Mouse (Mus musculus) layer of hippocampus, adult 2 months (tissue): ENCODE data around the gene Hspa1a. TPM values are rescaled to one million over a fixed set of nuclear protein-coding genes. Genes with fewer than 3 reads are reported as not detected.
"Not testable (repeated sequence)": the region's sequence is repeated elsewhere in the genome, so short reads cannot be mapped to it uniquely, and the experiment has no call there.

Experiments
- DNase-seq, 2 experiments: peaks; one replicate each; pipeline ENCODE4 v3.0.0; 2022; ENCODE audit warnings: low spot score in 2 of 2
- H3K27ac ChIP-seq: fragments of 200-600 bp; 2 replicates; pipeline ENCODE4 v1.8.1; 2022
- H3K4me3 ChIP-seq: fragments of 200-600 bp; 2 replicates; pipeline ENCODE4 v1.8.1; 2022; ENCODE audit warnings: mild to moderate bottlenecking
- CTCF ChIP-seq: fragments of 200-600 bp; conservative IDR thresholded peaks from 2 replicates; pipeline ENCODE4 v1.8.1; 2022; ENCODE audit warnings: antibody characterized with exemption, mild to moderate bottlenecking, moderate library complexity
- total RNA-seq, 2 experiments: library from RNA; stranded (reverse); gene quantifications; 2 replicates each; pipeline ENCODE4 v1.2.3; 2021

The Hspa1a gene
- total RNA-seq, 2 experiments from 2014 or later, result 16.9 to 18.1 TPM

DNA sequence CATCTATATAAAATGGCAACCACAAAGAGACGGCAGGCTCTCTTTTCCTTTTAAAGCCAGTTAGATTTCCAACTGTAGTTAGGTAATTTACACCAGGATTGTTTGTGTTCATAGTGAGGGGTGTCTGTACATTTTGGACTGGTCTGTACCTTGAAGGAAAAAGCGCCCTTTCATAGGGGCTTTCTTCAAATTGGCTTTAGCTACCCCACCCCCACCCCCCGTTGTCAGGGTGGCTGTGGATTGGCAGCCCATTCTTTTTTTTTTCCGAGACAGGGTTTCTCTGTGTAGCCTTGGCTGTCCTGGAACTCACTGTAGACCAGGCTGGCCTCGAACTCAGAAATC lies 25.2 kb upstream of the Hspa1a start:
- Histone ChIP-seq H3K27ac (no peak overlapping the region), H3K4me3 (no peak overlapping the region)
- DNase-seq, result no peak
- TF ChIP-seq CTCF, result no peak

DNA sequence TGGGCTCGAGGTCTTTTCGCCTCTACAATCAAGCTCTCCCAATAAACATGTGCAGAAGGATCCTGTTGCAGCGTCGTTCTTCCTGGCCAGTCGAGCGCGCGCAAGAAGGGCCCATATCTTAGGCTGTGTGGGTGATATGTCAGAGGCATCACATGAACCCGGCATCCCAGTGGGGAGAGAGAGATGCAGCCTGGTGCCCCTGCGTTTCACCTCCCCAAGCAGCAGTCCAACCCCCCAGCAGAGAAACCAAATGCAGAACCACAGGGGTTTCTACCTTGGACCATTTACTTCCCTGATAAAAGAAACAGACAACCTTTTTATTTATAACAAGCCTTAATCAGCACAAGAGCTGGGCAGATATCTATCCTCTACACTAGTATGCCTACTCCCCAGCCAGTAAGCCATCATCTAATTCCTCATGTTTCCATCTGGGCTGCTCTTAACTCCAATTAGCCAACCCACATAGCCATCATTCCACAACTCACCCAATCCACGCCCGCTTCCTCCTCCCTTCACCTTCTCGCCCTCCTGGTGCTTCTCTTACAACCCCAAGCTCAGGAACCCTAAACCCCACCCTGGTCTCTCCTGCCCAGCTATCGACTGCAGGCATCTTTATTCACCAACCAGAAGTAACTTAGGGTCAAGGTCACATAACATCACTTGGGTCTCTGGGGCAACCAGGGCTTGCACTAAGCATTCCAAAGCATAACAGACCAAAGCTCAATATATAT lies 24.6 kb upstream of the Hspa1a start:
- no peak overlapping the region for H3K27ac ChIP-seq
- H3K4me3 ChIP-seq, result no peak overlapping the region
- DNase-seq, result no peak
- no peak for TF ChIP-seq CTCF

GRCm38 (mm10) chr17:34995927-34996326 lies 24.0 kb upstream of the Hspa1a start:
- not testable (repeated sequence) for DNase-seq, H3K4me3 ChIP-seq, H3K27ac ChIP-seq

GRCm38 (mm10) chr17:34995192-34995591 lies 23.2 kb upstream of the Hspa1a start:
- not testable (repeated sequence) for H3K27ac ChIP-seq, DNase-seq, H3K4me3 ChIP-seq
- TF ChIP-seq CTCF, result peak; percentile 48

DNA sequence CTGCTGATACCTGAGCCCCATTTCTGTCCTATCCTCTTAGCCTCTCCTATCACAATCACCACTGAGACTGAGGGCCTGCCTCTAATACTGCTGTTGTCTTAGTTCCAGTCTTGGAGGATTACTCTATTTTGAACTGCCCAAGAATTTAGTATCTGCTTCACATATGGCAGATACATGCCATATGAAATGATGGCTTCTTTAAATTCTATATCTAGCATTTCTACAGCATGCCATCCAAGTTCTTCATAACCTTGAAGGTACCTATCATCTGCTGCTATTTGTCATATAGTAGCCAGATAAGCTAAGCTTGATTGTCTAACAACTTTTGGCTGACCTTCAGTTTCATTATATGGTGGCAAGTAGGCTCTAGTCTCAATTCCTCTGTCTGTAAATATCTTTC lies 22.8 kb upstream of the Hspa1a start:
- DNase-seq, result no peak
- TF ChIP-seq CTCF, result no peak
- no peak overlapping the region for H3K27ac ChIP-seq
- no peak overlapping the region for H3K4me3 ChIP-seq

GRCm38 (mm10) chr17:34984218-34984617 lies 12.3 kb upstream of the Hspa1a start:
- Histone ChIP-seq H3K27ac (no peak overlapping the region), H3K4me3 (no peak overlapping the region)
- TF ChIP-seq CTCF, result peak; percentile 92
- no peak for DNase-seq

DNA sequence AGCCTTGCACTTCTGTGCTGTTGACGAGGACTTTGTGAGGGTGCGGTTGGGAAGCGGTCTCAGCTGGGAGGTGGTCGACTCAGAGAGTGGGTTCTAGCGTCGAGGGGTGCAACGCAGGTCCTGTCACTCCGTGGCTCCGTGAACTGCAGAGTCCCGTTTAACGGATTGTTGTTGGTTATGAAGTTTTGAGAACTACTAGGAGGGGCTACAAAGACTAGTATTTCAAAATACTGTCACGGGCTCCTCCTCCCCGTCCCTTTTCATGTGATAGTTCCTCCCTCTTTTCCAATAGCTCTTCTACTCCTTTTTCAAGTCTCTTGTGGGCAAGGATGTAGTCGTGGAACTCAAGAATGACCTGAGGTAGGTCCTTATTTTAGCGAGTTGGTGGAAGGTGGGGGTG lies 10.4 kb upstream of the Hspa1a start:
- no peak for TF ChIP-seq CTCF
- H3K4me3 ChIP-seq, result peak overlapping the region; percentile 74
- H3K27ac ChIP-seq, result peak overlapping the region; percentile 95
- no peak for DNase-seq

DNA sequence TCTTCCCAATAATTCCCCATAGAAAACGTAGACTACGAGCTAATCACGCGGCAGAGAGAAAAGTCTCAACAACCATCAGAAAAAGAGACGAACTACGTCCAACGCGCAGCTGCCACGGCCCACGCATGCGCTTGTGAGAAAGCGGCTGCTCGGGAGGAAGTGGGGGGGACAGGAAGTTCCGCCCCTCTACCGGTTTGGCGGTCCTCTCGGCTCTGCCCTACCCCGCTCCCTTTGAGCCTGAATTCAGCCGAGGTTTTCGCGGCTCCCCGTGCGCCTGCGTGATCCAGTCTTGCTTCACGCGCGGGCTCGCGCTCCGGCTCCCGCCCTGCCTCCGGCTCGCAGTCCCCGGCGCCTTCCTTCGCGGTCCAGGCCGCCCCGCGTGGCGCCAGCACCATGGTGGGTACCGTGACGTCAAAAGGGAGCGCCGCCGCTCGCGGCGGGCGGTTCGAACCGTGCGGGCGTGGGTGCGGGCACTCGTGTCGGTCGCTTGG lies 9.8 kb upstream of the Hspa1a start, which contains the start of gene Lsm2:
Gene Lsm2 (plus strand): TSS at position 173 of the 491 bp plus-strand sequence.
- Histone ChIP-seq H3K4me3 (peak within 1 kb of the TSS; percentile 74), H3K27ac (peak within 1 kb of the TSS; percentile 95)
- TF ChIP-seq CTCF, result 0 out of 2 replicates have a peak, but pooled peaks have one; percentile 49
- DNase-seq, result peak; percentile 89 to 94

DNA sequence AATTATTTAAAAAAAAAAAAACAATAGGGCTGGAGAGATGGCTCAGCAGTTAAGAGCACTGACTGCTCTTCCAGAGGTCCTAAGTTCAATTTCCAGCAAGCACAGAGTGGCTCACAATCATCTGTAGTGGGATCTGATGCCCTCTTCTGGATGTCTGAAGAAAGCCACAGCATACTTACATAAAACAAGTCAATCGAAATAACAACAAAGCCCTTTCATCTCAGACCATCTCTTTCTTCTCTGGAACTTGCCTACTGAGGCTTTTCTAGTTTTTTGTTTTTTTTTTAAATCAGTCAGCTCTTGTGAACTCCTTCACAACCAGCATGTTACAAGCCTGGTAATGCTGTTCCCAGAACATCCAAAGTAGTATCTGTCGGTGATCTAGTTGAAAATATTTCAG lies 8.7 kb upstream of the Hspa1a start:
- Histone ChIP-seq H3K4me3 (peak overlapping the region; percentile 74), H3K27ac (peak overlapping the region; percentile 95)
- TF ChIP-seq CTCF, result peak; percentile 88
- peak in 1 of 2 experiments; percentile 41 for DNase-seq

DNA sequence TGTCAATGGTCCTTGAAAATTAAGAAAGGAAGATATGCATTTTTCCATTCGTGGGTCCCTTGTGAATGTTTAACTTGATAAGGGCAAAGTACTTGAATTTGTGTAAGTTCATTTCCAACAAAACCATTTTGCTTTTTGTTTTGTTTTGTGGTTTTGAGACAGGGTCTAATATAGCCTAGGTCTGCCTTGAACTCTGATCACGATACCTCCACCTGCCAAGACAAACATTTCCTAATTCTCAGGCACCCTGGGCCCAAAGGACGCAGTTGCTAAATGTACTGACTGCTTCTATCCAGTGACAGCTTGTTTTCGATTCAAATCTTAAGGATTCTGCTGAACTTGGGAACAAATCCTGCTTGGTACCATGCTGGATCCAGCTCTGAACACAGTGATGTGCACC lies 7.7 kb upstream of the Hspa1a start:
- no peak for TF ChIP-seq CTCF
- H3K27ac ChIP-seq, result no peak overlapping the region
- no peak overlapping the region for H3K4me3 ChIP-seq
- no peak for DNase-seq

DNA sequence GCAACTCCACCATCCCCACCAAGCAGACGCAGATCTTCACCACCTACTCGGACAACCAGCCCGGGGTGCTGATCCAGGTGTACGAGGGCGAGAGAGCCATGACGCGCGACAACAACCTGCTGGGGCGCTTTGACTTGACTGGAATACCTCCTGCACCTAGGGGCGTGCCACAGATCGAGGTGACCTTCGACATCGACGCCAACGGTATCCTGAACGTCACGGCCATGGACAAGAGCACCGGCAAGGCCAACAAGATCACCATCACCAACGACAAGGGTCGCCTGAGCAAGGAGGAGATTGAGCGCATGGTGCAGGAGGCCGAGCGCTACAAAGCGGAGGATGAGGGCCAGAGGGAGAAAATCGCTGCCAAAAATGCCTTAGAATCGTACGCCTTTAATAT lies 6.3 kb upstream of the Hspa1a start:
- Histone ChIP-seq H3K27ac (no peak overlapping the region), H3K4me3 (no peak overlapping the region)
- no peak for DNase-seq
- TF ChIP-seq CTCF, result no peak

- TF ChIP-seq CTCF, result no peak
- no peak for DNase-seq
- Histone ChIP-seq H3K27ac (no peak overlapping the region), H3K4me3 (no peak overlapping the region)
These were observed 5.0 kb upstream of the Hspa1a start for GRCm38 (mm10) chr17:34977000-34977399.

DNA sequence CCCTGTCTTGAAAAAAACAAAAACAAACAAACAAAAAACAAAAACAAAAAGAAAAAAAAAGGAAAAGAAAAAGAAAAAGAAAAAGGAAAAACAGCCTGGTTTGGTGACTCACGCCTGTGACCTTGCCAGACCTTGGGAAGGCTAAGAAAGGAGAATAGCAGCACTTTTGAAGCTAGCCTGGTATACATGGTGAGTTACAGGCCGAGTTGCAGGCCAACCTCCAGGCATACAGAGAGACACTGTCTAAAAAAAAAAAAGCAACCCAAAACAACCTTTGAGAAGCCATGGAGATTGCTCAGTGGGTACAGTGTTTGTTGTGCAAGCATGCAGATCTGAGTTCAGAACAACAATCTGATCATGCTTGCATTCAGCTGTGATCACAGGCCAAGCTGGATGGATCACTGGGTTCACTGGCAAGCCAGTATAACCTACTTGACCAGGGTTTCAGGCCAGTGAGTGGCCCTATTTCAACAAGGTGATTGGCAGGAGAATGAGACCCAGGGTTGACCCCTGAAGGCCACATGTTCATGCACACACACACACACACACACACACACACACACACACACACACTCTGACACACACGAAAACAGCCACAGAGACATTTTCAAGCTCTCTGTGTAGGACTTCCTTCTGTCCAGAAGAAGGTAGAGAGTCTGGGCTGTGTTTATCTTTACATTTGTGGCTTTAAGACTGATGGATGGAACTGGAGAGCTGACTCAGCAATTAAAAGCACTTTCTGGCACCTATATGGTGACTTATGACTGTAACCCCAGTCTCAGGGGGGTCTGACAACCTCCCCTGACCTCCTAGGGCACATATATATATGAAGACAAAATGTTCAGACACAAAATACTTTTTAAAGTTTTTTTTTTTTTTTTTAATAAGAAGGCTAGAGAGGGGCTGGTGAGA lies 3.9 kb upstream of the Hspa1a start:
- no peak for DNase-seq
- TF ChIP-seq CTCF, result no peak

GRCm38 (mm10) chr17:34971694-34972068 lies 275 bp downstream of the Hspa1a start:
- peak overlapping the region; percentile 59 for H3K4me3 ChIP-seq
- not testable (repeated sequence) for H3K27ac ChIP-seq, DNase-seq

More for the DNA sequence above, 3.9 kb upstream of the Hspa1a start:
- no peak overlapping the region for H3K4me3 ChIP-seq
- no peak overlapping the region for H3K27ac ChIP-seq

DNA sequence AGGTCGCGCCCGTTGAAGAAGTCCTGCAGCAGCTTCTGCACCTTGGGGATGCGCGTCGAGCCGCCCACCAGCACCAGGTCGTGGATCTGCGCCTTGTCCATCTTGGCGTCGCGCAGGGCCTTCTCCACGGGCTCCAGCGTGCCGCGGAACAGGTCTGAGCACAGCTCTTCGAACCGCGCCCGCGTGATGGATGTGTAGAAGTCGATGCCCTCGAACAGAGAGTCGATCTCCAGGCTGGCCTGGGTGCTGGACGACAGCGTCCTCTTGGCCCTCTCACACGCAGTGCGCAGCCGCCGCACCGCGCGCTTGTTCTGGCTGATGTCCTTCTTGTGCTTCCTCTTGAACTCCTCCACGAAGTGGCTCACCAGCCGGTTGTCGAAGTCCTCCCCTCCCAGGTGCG lies 1.1 kb downstream of the Hspa1a start:
- not testable (repeated sequence) for H3K4me3 ChIP-seq, H3K27ac ChIP-seq, DNase-seq

- DNase-seq, H3K4me3 ChIP-seq, H3K27ac ChIP-seq: not testable (repeated sequence)
These were observed 2.1 kb downstream of the Hspa1a start, which contains the start of gene Gm20481 for GRCm38 (mm10) chr17:34969822-34970221. Gene Gm20481 (plus strand): TSS chr17:34969912.
